Mouse (Mus musculus) liver, adult 2 months (tissue): Measurements from ENCODE around the gene Acat2.

Experiments used
- CTCF ChIP-seq: fragments of 200-500 bp; IDR thresholded peaks from 2 replicates; pipeline ENCODE4 v1.5.1; 2011; ENCODE audit warnings: low read depth, low read length, control low read depth
- POLR2A ChIP-seq: fragments of 200-500 bp; IDR thresholded peaks from 2 replicates; pipeline ENCODE4 v1.6.1; 2011; ENCODE audit warnings: low read length, control low read depth; ENCODE audit not compliant: insufficient read depth; ENCODE audit errors: extremely low read depth

- no peak for TF ChIP-seq CTCF
- TF ChIP-seq POLR2A = no peak
These were observed 38.5 kb upstream of the Acat2 start for GRCm38 (mm10) chr17:12999069-12999468.
